Mouse (Mus musculus) heart, adult 11 months (tissue): ENCODE results near the gene Ak2.

Experiments
- DNase-seq: peaks from one replicate; pipeline ENCODE4 v3.0.0; 2022

The Ak2 gene

GRCm38 (mm10) chr4:128991500-128992008, at the start of gene Ak2:
TSS of gene Ak2 (plus strand) at chr4:128991958.
- DNase-seq: no peak

- no peak for DNase-seq
Observed at GRCm38 (mm10) chr4:128942346-128942745, 49.4 kb upstream of the Ak2 start.

- no peak for DNase-seq
Observed at GRCm38 (mm10) chr4:128946736-128947135, 45.0 kb upstream of the Ak2 start.

- DNase-seq: peak; percentile 90
Observed at GRCm38 (mm10) chr4:128947326-128947933, 44.3 kb upstream of the Ak2 start.

- DNase-seq: no peak
Observed at GRCm38 (mm10) chr4:128948137-128948674, 43.6 kb upstream of the Ak2 start.

- no peak for DNase-seq
Observed at GRCm38 (mm10) chr4:128949470-128950005, 42.2 kb upstream of the Ak2 start.

GRCm38 (mm10) chr4:128950461-128950860, 41.3 kb upstream of the Ak2 start:
- peak; percentile 95 for DNase-seq

GRCm38 (mm10) chr4:128953851-128954250, 37.9 kb upstream of the Ak2 start:
- DNase-seq: no peak

GRCm38 (mm10) chr4:128957155-128957911, 34.4 kb upstream of the Ak2 start:
- peak; percentile 93 for DNase-seq

- DNase-seq: no peak
Observed at GRCm38 (mm10) chr4:128958156-128958555, 33.6 kb upstream of the Ak2 start.

- no peak for DNase-seq
Observed at GRCm38 (mm10) chr4:128958849-128959248, 32.9 kb upstream of the Ak2 start.

- DNase-seq: no peak
Observed at GRCm38 (mm10) chr4:128959676-128960075, 32.1 kb upstream of the Ak2 start.

- DNase-seq: no peak
Observed at GRCm38 (mm10) chr4:128961301-128962028, 30.3 kb upstream of the Ak2 start.

GRCm38 (mm10) chr4:128962029-128962925, 29.5 kb upstream of the Ak2 start, which contains the start of gene Azin2:
TSS of gene Azin2 (minus strand) at chr4:128962442.
- DNase-seq: peak; percentile 100

GRCm38 (mm10) chr4:128962926-128963290, 28.9 kb upstream of the Ak2 start:
- DNase-seq: no peak

GRCm38 (mm10) chr4:128966751-128967150, 25.0 kb upstream of the Ak2 start:
- no peak for DNase-seq

- no peak for DNase-seq
Observed at GRCm38 (mm10) chr4:128969081-128969480, 22.7 kb upstream of the Ak2 start.

GRCm38 (mm10) chr4:128969607-128970416, 21.9 kb upstream of the Ak2 start:
- DNase-seq: no peak

- DNase-seq: no peak
Observed at GRCm38 (mm10) chr4:128970417-128970807, 21.3 kb upstream of the Ak2 start.

GRCm38 (mm10) chr4:128971065-128971694, 20.6 kb upstream of the Ak2 start:
- DNase-seq: peak; percentile 95

- DNase-seq: no peak
Observed at GRCm38 (mm10) chr4:128974677-128975076, 17.1 kb upstream of the Ak2 start.
